Mouse (Mus musculus) testis, postnatal 10 days (tissue): Measurements from ENCODE around the gene Them7.

Experiments used
- DNase-seq: peaks from one replicate; pipeline ENCODE4 v3.0.0; 2021; ENCODE audit warnings: low spot score

Gene Them7

DNA sequence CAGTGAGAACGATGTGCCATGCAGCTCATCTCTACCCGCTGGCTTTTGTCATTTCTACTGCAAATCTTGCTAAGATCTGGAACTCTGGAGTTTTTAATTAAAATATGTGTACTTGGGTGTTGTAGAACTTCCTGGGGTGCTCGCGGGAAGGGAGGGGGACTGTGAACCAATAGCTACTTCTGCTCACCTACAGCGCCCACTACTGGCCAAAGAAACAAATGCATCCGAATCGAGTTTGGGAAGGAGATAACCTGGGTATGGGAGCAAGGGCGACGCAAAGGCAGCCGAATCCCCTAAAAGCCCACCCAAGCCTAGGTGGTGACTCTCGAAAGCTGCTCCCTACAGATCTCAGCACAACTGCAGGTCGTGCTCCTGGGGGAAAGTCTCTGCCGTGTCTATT, 87.3 kb downstream of the Them7 start:
- DNase-seq = peak; percentile 57

DNA sequence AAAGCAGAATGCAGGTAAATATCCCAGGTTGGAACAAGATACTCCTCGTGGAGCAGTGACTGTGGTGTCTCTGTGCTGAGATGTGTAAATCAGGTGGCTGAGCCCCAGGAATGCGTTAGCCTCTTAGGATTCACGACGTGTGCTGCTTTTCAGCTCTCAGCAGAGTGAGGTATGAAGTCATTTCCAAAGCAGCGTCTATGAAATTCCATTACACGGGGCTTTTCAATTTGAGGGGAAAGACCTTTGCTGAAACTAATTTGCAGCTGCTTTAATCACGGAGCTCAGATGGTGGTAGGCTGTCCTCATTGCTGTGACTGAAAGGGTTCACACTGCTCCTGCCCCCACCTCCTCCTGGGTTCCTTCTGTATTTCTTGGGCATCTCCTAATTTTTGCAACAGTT, 87.9 kb downstream of the Them7 start:
- no peak for DNase-seq

DNA sequence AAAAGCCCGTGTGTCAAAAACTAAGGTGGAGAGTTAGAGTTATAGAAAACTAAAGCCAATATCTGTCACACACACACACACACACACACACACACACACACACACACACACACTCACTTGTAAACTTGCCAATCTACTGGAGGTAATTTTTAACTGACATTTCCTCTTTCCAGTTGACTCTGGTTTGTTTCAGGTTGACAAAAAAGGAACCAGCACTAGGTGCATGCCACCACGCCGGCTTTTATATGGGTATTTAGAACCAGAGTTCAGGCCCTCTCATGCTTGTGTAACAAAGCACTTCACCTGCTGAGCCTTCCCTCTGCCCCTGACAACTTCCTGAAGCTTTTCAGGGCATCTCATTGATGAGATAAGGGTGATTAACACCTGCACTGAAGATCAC, 89.0 kb downstream of the Them7 start:
- DNase-seq = no peak

DNA sequence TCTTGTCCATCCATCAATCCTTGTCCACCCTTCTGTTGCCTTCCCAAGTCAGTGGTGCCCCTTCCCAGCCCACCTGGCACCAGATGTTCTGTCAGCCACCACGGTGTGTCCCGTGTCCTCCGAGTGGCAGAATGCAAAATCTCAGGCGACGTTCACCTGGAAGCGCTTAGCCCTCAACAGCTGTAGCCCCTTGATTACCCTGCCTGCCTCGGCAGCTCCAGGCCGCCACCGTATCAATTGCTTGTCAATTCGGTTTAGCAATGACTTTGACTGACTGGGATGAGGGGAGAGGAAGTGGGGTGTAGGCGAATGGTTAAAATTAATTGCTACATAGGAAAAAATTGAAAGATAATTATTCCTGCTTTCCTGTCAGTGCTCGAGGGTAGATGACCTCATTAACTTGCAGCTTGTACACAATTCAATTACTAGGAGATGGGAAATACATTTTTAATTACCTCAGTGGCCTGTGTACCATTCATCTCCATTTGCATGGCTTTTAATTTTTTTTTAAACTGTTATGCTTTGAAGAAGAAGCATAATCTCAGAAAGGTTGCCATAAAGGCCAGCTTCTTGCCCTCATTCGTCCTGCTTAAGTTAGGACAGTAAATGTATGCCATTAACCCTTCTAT, 93.5 kb downstream of the Them7 start:
- no peak for DNase-seq

DNA sequence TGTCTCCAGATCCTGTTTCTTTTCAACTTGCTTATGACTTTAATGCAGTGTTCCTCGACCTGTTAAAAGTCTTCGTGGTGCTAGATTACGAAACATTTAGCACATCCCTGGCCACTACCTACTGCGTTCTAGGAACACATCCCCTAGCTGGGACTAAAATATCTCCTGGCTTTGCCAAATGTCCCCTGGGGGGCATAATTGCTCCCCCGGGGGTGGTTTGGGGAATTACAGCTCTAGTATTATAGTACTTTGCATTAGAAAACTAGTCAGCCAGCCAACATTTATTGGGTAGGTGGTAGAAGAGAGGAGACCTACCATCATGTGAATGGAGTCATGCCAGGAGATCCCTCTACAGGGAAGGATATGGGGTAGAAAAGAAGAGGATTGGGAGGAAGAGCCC, 101.9 kb downstream of the Them7 start:
- no peak for DNase-seq

DNA sequence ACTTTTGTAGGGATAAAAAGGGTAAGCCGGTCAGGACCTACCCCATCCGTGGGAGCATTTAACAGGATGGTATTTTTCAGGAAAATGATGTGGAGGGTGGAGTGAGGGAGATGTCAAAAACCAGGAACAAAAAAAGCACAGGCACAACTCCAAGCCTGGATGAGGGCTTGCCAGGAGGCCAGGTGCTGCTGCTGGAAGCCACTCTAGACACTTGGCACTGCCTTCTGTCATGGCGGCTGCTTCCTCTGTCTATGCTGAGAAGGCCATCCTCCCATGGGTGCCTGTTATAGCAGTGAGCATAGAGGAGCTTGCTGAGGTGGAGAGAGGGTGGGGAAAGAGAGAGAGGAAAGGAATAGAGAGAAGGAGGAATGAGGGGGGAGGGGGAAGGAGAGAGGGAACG, 105.9 kb downstream of the Them7 start:
- no peak for DNase-seq

DNA sequence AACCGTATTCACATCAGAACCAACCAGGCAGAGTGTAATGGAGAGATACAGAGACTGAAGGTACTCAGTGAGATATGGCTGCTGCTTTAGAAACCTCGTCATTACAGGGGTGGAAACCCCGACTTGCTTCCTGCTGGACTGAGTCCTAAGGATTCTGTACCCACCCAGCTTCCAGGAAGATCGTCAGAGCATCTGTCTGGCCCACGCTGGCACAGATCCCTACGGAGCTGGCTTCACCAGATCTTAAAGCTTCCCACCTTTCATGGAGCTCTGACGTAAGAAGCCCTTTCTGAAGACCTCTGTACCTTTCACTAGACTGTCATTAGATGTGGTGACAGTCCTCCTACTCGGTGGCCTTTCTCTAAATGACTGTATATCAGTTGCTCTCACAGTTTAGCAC, 109.0 kb downstream of the Them7 start:
- no peak for DNase-seq

DNA sequence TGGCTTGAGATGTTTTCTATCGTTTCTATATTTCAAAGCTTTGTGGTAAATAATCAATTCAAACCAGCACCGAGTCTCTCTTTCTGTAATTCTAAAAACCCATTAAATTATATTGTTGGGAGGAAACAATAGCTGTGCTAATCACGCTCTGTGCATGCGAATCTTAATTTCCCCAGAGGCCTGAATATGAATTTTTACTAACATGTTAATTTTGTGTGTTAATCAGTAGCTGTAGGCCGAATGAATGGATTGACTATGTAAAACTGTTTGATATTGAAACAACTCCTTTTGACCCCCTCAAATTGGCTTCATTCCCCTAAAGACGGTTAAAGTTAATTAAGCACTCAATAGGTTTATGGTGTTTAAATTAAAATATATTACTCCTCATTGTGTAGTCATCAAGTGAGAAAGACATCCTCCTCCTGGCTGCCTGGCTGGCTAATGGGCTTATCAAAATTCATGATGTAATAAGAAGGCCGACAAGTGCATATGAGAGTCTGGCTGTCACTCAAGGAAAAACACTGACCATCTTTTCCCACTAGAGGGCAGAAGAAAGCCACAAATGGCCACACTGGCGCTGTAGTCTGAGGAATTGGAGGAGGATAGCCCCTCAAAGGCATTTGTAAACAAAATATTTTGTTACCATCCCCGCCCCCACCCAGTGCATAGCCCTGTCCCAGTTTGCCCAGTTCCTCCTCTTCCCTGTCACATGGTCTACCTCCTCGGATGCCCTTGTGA, 110.0 kb downstream of the Them7 start:
- DNase-seq = peak; percentile 46

DNA sequence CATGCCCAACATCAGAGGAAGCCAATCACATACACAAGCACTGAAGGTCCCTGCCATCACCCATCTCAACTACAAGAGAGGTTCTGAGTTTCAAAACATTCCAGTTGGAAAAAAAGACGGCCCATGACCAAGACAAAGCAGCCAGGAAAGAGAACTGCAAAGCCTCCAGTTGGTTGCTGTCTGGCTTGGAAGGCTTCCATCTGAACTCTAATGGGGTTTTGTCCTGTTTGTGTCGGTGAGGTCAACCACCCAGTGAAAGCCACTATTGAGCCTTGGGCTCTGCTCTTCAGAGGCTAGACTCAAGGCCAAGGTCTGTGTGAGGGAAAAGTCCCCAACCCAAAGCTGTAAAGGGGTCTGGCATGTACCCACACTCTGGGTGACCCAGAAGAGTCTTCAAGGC, 111.5 kb downstream of the Them7 start:
- no peak for DNase-seq

DNA sequence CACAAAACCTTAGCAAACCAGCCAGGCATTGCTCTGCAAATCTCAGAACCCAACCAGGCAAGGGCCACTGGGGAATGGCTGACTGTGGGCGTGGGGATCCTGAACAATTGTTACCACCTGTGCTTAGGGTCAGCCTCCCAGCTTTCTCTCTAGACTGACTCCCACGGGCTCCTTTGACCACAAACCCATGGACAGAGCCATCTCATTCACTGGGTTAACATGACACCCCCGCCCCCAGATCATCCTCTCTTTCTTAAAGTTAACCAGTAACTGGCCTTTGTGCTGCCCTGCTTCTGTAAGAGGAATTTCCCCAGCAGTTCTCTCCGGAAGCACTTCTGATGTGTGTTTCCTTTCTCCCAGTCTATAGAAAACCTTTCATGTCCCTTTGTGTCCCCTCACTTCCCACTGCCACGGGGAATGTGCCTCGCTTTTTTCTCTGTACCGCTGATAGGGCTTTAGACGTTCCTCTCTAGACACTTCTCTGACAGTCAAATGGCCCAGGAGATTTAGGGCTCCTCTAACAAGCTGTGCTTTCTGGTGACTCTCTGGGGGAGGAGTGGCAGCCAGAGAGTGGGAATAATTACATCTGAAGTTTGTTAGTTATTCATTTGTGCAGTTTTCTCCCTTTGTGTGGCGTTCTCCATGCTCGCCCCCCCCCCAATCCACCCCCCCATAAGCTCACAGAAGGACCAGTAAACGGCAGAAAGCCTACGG, 112.4 kb downstream of the Them7 start:
- no peak for DNase-seq

DNA sequence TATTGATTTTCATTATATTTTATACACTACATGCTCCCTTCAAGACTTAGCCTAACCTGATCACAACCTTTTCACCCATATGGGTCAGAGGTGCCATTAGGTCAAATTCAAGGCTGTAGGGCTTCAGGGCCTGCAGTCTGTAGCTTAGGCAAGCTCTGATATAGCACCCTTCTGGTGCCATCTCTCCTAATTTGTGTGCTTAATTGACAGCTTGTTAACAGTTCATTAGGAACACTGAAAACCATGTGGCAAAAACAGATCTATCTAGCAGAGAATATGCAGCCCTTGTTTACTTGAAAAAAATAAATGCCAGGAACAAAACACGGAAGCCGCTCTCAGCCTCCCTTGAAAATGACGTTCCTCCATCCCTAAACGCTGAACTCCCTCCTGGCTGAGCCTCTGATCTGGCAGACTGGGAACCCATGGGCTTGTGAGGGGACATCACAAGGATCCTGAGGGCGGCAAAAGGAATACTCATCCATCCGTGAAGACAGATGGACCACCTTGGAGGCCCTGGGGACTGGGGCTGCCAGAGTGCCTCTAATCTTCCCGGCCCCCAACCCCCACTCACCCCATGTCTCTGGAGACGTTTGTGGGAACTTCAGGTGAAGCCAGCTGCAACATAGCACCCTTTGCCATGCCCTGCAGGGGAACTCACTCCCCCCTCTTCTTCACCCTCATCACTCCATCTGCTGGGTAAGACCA, 113.2 kb downstream of the Them7 start:
- DNase-seq = no peak

DNA sequence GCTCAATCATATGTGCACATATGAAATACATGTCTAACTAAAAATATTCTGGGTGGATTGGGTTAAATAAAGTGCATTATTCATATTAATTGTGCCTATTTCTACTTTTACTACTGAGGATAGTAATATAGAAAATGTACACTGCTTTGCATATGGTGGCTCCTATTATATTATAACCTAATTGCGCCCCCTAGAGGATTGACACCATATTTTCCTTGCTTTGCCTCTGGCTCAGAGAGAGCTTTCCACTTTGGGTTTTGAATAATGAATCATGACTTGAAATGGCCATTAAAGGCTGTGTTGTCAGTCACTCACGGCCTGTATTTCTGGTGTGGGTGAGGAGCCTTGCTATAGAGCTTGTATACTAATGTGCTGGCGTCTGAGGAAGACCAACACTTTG, 115.9 kb downstream of the Them7 start:
- no peak for DNase-seq

DNA sequence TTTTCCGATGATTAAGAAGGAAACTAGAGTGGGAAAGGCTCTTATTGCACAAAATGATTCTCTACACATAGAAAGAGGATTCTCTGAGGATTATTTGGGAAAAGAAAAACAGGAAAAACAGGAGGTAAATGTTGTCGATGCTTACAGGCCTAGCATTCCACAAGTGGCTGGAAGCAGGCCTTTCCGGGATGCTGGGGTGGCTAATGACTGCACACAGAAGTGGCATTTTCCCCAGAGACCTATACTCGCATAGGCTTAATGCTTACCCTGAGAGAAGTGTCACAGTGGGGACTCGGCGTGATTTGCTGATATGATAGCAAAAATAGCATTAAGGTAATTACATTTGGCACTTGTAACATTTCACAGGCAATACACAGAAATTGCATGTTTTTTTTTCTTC, 124.8 kb downstream of the Them7 start:
- DNase-seq = no peak

DNA sequence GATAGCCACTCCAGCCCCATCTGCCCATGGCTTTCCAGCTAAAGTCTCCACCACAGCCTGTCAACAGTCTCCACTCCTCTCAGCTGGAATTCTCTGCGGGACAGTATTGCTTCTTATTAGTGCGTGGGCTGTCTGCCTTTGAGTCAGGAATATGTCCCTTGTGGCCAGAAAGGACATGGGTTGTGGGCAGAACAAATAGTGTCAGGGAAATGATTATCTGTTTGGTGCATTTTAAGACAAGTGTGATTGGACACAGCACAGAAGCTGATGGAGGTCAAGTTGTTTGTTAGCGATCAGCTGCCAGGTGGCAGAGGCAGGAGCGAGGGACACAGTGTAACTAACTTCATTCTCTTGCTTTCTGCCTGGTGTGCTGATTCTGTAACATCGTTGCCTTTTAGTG, 132.7 kb downstream of the Them7 start:
- no peak for DNase-seq

DNA sequence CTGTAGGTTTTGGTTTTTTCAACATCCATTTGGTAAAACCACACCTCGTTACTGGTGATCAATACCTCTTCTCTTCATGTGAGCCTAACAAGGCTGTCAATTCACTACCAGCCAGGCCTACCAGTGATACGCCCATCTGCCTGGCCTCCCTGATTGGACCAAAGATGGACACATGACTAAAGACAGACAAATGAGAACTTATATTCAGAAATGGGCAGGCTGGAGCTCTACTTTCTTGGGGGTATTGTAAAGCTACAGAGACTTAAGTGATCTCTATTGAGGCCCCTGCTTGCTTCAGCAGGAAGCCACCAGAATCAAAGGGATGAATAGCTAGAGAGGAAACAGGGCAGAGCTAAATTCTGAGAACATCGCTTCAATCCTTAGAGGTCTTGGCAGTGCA, 133.9 kb downstream of the Them7 start:
- DNase-seq = no peak

DNA sequence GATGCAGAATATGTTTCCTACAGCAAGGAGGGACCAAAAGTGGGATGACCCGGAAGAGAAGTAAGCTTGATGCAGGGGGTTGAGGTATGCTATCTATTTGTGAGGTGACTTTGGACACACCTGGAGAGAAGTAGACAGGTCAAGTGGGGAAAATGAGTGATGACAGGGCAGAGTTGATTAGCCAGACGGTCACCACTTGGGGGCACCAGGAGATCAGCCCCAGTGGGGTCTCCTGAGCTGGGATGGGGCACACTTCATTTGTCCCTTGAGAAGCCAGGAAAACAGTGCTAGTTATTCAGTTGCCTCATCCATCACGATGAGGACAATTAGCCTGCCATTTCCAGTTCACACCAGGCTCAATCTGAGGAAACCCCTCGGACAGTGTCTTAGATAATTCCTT, 143.5 kb downstream of the Them7 start:
- no peak for DNase-seq

DNA sequence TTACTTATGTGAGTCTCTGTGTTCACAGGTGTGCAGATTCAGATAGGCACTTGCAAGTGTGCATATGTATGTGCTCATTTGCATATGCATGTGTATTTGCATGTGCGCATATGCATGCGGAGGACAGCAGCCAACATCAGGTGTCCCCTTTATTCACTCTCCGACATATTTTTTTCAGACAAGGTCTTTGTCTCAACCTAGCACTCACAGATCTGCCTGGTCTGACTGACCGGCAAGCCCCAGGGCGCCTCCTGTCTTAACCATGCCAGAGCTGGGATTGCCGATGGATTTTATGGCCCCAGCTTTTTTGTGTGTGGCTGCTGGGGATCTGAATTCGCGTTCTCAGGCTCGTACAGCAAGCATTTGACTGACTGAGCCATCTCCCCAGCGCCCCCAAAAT, 146.1 kb downstream of the Them7 start:
- DNase-seq = no peak

DNA sequence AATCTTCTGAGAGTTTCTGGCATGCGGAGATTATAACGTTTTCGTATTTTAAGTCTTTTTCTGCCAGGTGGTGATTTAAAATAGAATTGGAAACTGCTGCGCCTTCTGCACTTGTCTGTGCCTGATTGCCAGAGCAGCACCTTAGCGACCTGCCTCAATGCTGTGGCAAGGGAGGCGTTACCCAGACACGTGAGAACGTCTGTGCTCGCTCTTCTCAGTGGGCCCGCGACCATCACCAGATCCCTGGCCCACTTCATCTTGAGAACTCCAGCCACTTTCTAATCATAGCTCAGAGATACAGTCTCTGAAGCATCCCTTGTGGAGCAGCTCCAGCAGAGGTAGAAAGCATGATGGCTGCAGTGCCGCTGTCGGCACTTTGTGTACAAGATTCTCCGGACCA, 146.6 kb downstream of the Them7 start:
- DNase-seq = no peak

DNA sequence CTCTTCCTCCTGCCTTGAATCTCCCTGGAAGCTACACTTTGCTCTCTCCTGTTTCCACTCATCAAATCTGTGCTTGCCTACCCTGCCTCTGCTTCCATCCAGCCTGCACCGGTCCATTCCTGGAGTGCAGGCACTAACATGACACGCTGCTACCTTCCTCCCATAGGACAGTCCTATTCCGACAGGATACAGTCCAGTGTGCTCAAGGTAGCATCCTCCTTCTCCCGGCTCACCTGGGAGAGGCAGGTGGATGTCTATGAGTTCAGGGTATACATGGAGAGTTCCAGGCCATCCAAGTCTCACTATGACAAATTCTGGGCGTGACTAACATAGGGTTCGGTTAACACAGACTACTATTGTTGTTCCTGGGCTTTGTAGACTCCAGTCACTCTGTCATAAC, 148.0 kb downstream of the Them7 start:
- no peak for DNase-seq

DNA sequence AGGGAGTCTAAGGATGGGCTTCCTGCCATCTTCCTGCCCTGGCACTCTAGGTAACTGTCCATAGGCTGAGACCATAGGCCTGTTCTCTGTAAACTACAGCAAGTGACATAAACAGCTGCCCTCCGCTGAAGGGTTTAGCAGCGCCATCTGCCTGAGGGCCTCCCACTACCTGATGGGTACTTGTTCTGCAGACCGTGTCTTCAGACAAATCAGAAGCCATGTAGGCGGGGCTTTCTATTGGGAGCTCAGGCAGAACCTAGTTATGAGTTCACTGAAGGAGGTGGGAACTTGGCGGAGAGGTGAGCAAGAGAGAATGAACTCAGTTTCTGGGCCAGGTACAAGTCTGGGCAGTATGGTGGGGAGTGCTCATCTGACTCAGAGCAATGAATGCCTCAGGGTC, 148.6 kb downstream of the Them7 start:
- DNase-seq = no peak

DNA sequence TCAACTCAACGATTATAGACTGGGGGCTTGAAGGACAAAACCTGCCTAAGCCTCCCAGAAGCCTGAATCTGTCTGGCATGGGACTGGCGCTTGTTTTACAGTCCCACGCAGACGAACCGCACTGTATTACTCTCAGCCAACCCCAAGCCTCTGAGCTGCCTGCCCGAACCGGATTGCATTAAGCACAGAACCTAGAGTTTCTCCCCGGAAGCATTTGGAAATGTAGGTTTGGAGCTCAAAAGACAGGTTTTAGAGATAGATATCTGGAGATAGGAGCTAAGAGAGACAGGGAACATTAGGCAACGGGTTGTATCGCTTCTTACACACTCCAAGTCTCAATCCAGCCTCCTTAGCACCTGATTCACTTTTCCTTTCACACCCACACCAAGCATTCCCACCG, 149.5 kb downstream of the Them7 start:
- DNase-seq = no peak

DNA sequence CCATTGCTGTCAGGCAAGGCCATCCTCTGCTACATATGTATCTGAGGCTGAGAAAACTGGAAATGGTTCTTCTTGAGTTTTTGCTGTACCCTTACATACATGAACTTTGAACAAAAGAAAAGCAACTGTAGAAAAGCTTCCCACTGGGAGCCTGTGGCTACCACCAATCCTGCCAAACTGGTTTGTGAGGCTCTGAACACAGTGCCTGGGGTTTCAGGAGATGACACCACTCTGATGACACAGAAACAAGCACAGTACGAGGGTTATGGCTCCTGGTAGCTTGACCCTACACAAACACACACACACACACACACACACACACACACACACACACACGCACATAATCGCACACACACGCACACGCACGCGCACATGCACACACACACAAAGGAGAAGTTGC, 151.1 kb downstream of the Them7 start:
- DNase-seq = no peak

DNA sequence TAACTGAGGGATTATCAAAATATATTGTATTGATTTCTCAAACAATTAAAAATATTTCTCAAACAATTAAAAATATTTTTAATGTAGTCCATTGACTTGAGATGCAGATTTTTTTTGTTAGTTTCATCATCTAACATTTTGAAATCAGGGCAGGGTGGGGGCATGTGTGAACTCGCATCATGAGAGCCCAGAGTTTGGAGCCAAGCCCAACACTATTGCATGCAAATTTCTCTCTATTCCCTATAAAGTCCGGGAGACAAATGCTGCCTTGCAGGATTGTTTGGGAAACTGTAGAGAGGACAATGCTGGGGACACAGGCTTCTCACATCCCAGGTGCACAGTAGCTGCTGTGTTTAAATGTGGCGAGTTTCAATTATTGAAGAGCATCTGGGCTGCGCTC, 151.6 kb downstream of the Them7 start:
- DNase-seq = no peak
